Mouse (Mus musculus) G1E (cell line): Measurements from ENCODE around the gene Tmem108.

Experiments used
- CTCF ChIP-seq: IDR thresholded peaks from 2 replicates; pipeline ENCODE4 v1.5.1; 2012; ENCODE audit warnings: low read depth, low read length, inconsistent platforms, mixed read lengths
- GATA1 ChIP-seq: IDR thresholded peaks from 2 replicates; pipeline ENCODE4 v1.6.1; 2012; ENCODE audit warnings: borderline replicate concordance, low read length, inconsistent platforms, mixed read lengths
- GATA2 ChIP-seq: IDR thresholded peaks from 2 replicates; pipeline ENCODE4 v1.6.1; 2012; ENCODE audit warnings: low read depth, low read length, inconsistent platforms, borderline replicate concordance
- POLR2AphosphoS5 ChIP-seq: IDR thresholded peaks from 2 replicates; pipeline ENCODE4 v1.6.1; 2012; ENCODE audit warnings: low read depth, low read length, inconsistent platforms; ENCODE audit not compliant: insufficient replicate concordance
- TAL1 ChIP-seq: conservative IDR thresholded peaks from 2 replicates; pipeline ENCODE4 v1.6.1; 2012; ENCODE audit warnings: low read depth, low read length, inconsistent platforms, mixed read lengths

- no peak for TF ChIP-seq CTCF
- no peak for TF ChIP-seq TAL1
- TF ChIP-seq GATA1, result no peak
- no peak for TF ChIP-seq POLR2AphosphoS5
- TF ChIP-seq GATA2, result no peak
Measured at GRCm38 (mm10) chr9:103440597-103440996, 321.0 kb downstream of the Tmem108 start.
